In genomic region chr13:74632857-74633256, GRCm38 (mm10) we compare ENCODE assay signal across 16 mouse cellular contexts. TPM values are rescaled to one million over a fixed set of nuclear protein-coding genes. Genes with fewer than 3 reads are reported as not detected.
DNase-seq lines count a peak whose midpoint lies in the region; ATAC-seq and TF ChIP-seq lines count a peak whose summit lies in the region.
"Had no signal": no experiment of that assay in that cellular context is flagged by ENCODE, and none has a peak within 500 bp of the region (broad histone marks: within the 10 kb centered on the region; RNA-seq: fewer than 3 reads in every experiment).

No protein-coding gene starts in this region.

- H3K4me1 ChIP-seq in forebrain, embryonic 14.5 days (ENCODE audit: control insufficient read depth, insufficient read depth, low read length), result no peaks in the 10 kb centered on the region
- H3K4me1 ChIP-seq in forebrain, embryonic 10.5 days, result no peaks in the 10 kb centered on the region
- no peaks in the 10 kb centered on the region for H3K4me1 ChIP-seq in forebrain, postnatal 0 days (ENCODE audit: insufficient read depth)
- H3K4me1 ChIP-seq in forebrain, embryonic 11.5 days (replicated peaks; ENCODE audit: control insufficient read depth, insufficient read depth, low read length), result no peaks in the 10 kb centered on the region
- H3K4me1 ChIP-seq: embryonic facial prominence, embryonic 10.5 days; embryonic facial prominence, embryonic 12.5 days had no signal

- no peak for TF ChIP-seq CTCF in forebrain, postnatal 0 days (IDR thresholded peaks at IDR 0.05; ENCODE audit: low read depth)
- TF ChIP-seq CTCF in brain, embryonic 14.5 days (IDR thresholded peaks at IDR 0.05; ENCODE audit: borderline replicate concordance, extremely low read depth, insufficient read depth, insufficient read length), result no peak

- H3K36me3 ChIP-seq in forebrain, embryonic 14.5 days (ENCODE audit: control insufficient read depth, insufficient read depth, low read length), result no peaks in the 10 kb centered on the region
- no peaks in the 10 kb centered on the region for H3K36me3 ChIP-seq in forebrain, embryonic 10.5 days (replicated peaks)
- H3K36me3 ChIP-seq in forebrain, postnatal 0 days (ENCODE audit: insufficient read depth), result no peaks in the 10 kb centered on the region
- no peaks in the 10 kb centered on the region for H3K36me3 ChIP-seq in forebrain, embryonic 11.5 days (ENCODE audit: control insufficient read depth, insufficient read depth, low read length)
- H3K36me3 ChIP-seq: embryonic facial prominence, embryonic 10.5 days; embryonic facial prominence, embryonic 12.5 days had no signal

- no peaks in the 10 kb centered on the region for H3K9me3 ChIP-seq in forebrain, embryonic 14.5 days (replicated peaks; ENCODE audit: control insufficient read depth, low read length)
- no peaks in the 10 kb centered on the region for H3K9me3 ChIP-seq in forebrain, embryonic 10.5 days
- H3K9me3 ChIP-seq in forebrain, postnatal 0 days (ENCODE audit: low read length), result no peaks in the 10 kb centered on the region
- no peaks in the 10 kb centered on the region for H3K9me3 ChIP-seq in forebrain, embryonic 11.5 days (ENCODE audit: control insufficient read depth, low read length)
- H3K9me3 ChIP-seq: embryonic facial prominence, embryonic 10.5 days; embryonic facial prominence, embryonic 12.5 days had no signal

- no peak overlapping the region for H3K4me2 ChIP-seq in forebrain, embryonic 14.5 days (ENCODE audit: low read length)
- no peak overlapping the region for H3K4me2 ChIP-seq in forebrain, postnatal 0 days (ENCODE audit: low read depth)
- no peak overlapping the region for H3K4me2 ChIP-seq in forebrain, embryonic 11.5 days (ENCODE audit: low read depth, low read length, severe bottlenecking)
- H3K4me2 ChIP-seq: embryonic facial prominence, embryonic 12.5 days had no signal

- H3K9ac ChIP-seq in forebrain, embryonic 14.5 days (ENCODE audit: low read length), result no peak overlapping the region
- no peak overlapping the region for H3K9ac ChIP-seq in forebrain, postnatal 0 days
- no peak overlapping the region for H3K9ac ChIP-seq in forebrain, embryonic 11.5 days (ENCODE audit: low read length)
- H3K9ac ChIP-seq: embryonic facial prominence, embryonic 12.5 days had no signal

- ATAC-seq in forebrain, embryonic 14.5 days, result peak; percentile 67; the same call in 1 of the 2 replicates
- ATAC-seq in forebrain, postnatal 0 days, result peak; percentile 70
- ATAC-seq in forebrain, embryonic 11.5 days (replicated peaks; ENCODE audit: low FRiP score), result no peak

- H3K27me3 ChIP-seq in forebrain, embryonic 14.5 days (replicated peaks; ENCODE audit: control insufficient read depth, insufficient read depth, low read length), result no peaks in the 10 kb centered on the region
- no peaks in the 10 kb centered on the region for H3K27me3 ChIP-seq in forebrain, embryonic 10.5 days (ENCODE audit: poor library complexity, severe bottlenecking)
- H3K27me3 ChIP-seq in forebrain, postnatal 0 days (ENCODE audit: insufficient read depth, low read length), result no peaks in the 10 kb centered on the region
- H3K27me3 ChIP-seq in forebrain, embryonic 11.5 days (ENCODE audit: control insufficient read depth, insufficient read depth, low read length), result no peaks in the 10 kb centered on the region
- H3K27me3 ChIP-seq: embryonic facial prominence, embryonic 12.5 days had no signal

- H3K4me3 ChIP-seq in forebrain, embryonic 14.5 days (ENCODE audit: low read depth, low read length), result no peak overlapping the region
- no peak overlapping the region for H3K4me3 ChIP-seq in forebrain, embryonic 10.5 days
- no peak overlapping the region for H3K4me3 ChIP-seq in forebrain, postnatal 0 days (ENCODE audit: low read depth, low read length)
- no peak overlapping the region for H3K4me3 ChIP-seq in forebrain, embryonic 11.5 days (ENCODE audit: low read depth, low read length)
- H3K4me3 ChIP-seq: embryonic facial prominence, embryonic 10.5 days; embryonic facial prominence, embryonic 12.5 days had no signal

- WGBS in forebrain, embryonic 14.5 days, result 80% methylated on average over 3 of the region's 3 CpGs
- 85% methylated on average over 3 of the region's 3 CpGs for WGBS in forebrain, embryonic 10.5 days
- 72% methylated on average over 3 of the region's 3 CpGs for WGBS in forebrain, postnatal 0 days
- WGBS in forebrain, embryonic 11.5 days, result 86% methylated on average over 3 of the region's 3 CpGs

- TF ChIP-seq POLR2A in brain, embryonic 14.5 days (IDR thresholded peaks at IDR 0.05; ENCODE audit: borderline replicate concordance, extremely low read depth, insufficient read depth, insufficient read length, poor library complexity, severe bottlenecking), result no peak

- no peak overlapping the region for H3K27ac ChIP-seq in forebrain, embryonic 14.5 days (ENCODE audit: low read depth, low read length)
- H3K27ac ChIP-seq in forebrain, embryonic 10.5 days, result no peak overlapping the region
- H3K27ac ChIP-seq in forebrain, postnatal 0 days (ENCODE audit: low read depth, low read length), result no peak overlapping the region
- no peak overlapping the region for H3K27ac ChIP-seq in forebrain, embryonic 11.5 days (ENCODE audit: low read depth, low read length)
- H3K27ac ChIP-seq: embryonic facial prominence, embryonic 10.5 days; embryonic facial prominence, embryonic 12.5 days had no signal

- DNase-seq in forebrain, embryonic 14.5 days (ENCODE audit: low spot score), result peak; percentile 5
- DNase-seq in forebrain, embryonic 10.5 days (ENCODE audit: extremely low spot score, low spot score), result no peak
- DNase-seq in forebrain, postnatal 0 days, result no peak
- DNase-seq in forebrain, embryonic 11.5 days (ENCODE audit: low spot score), result no peak
- DNase-seq in brain, embryonic 14.5 days (ENCODE audit: low read depth), result peak; percentile 20
- DNase-seq in heart, postnatal 14 days, result no peak
- DNase-seq: adrenal gland, adult 2 months; adrenal gland, postnatal 10 days; adrenal gland, postnatal 25 days; cerebellum, adult 11-12 months; cerebellum, adult 2 months; cerebellum, adult 9-10 months; cerebellum, postnatal 10 days; cerebellum, postnatal 25 days had no signal

- intact Hi-C loops in heart, postnatal 14 days (cut with DNase I), result no loop called here

RNA-seq across cellular contexts. Expression of gene Erap1, which starts 6.5 kb away (rescaled TPM):
- 5.8 and 6.4 TPM in 2 replicates for polyA plus RNA-seq in forebrain, embryonic 14.5 days (2014; fragmentation: Nextera tagmentation; extraction: Ambion mirVana)
- polyA plus RNA-seq in forebrain, embryonic 10.5 days (2016; fragmentation: Nextera tagmentation; extraction: Ambion mirVana), result 2.9 and 3.8 TPM in 2 replicates
- total RNA-seq in forebrain, postnatal 0 days (2014; rRNA removed), result 6.0 and 6.2 TPM in 2 replicates
- polyA plus RNA-seq in forebrain, postnatal 0 days (2015; fragmentation: Nextera tagmentation; extraction: Ambion mirVana), result 3.9 and 5.6 TPM in 2 replicates
- 2.9 and 4.7 TPM in 2 replicates for polyA plus RNA-seq in forebrain, embryonic 11.5 days (2014; fragmentation: Nextera tagmentation; extraction: Ambion mirVana)
- polyA plus RNA-seq in brain, embryonic 14.5 days (2012; rRNA removed), result 1.7 and 2.2 TPM in 2 replicates
- total RNA-seq in heart, postnatal 14 days (2021), result 10 to 100 TPM; 37.2 to 42.1 TPM

Comparison
In these comparisons a context has a peak if more than half of its experiments do, and no peak if none do; other contexts are left out.
1. DNase-seq: peak in forebrain, embryonic 14.5 days (single experiment) and brain, embryonic 14.5 days (single experiment); none in forebrain, embryonic 10.5 days (single experiment), forebrain, postnatal 0 days (single experiment), forebrain, embryonic 11.5 days (single experiment) and heart, postnatal 14 days (0 of 2).